Mouse (Mus musculus) embryonic fibroblast, embryonic 13.5 days (primary cell): Measurements from ENCODE around the gene Gm1673. TPM values are rescaled to one million over a fixed set of nuclear protein-coding genes. Genes with fewer than 3 reads are reported as not detected.

ENCODE experiments used
- H3K27ac ChIP-seq: 2 replicates; pipeline ENCODE4 v1.5.1; 2012; ENCODE audit warnings: low read length, control low read depth, inconsistent platforms; ENCODE audit not compliant: insufficient read depth
- H3K4me1 ChIP-seq: 2 replicates; pipeline ENCODE4 v1.6.1; 2011; ENCODE audit warnings: low read length; ENCODE audit not compliant: control insufficient read depth, insufficient read depth
- H3K4me3 ChIP-seq: 2 replicates; pipeline ENCODE4 v1.5.1; 2011; ENCODE audit warnings: mild to moderate bottlenecking, control low read depth, low read length; ENCODE audit not compliant: insufficient read depth
- CTCF ChIP-seq: IDR thresholded peaks from 2 replicates; pipeline ENCODE4 v1.5.1; 2011; ENCODE audit warnings: mild to moderate bottlenecking, control low read depth, low read length, moderate library complexity, borderline replicate concordance; ENCODE audit not compliant: insufficient read depth
- POLR2A ChIP-seq: IDR thresholded peaks from 2 replicates; pipeline ENCODE4 v1.6.1; 2011; ENCODE audit warnings: low read depth, mild to moderate bottlenecking, control low read depth, low read length, moderate library complexity
- polyA plus RNA-seq: library from polyadenylated mRNA; stranded (reverse); fragments of >200 nt; gene quantifications from 2 replicates; pipeline ENCODE4 v1.2.4, GENCODE M21; 2011; ENCODE audit warnings: low read depth; ENCODE audit not compliant: missing spikeins, insufficient read length

The Gm1673 gene
- polyA plus RNA-seq, 1 experiment, result 15.7 TPM

DNA sequence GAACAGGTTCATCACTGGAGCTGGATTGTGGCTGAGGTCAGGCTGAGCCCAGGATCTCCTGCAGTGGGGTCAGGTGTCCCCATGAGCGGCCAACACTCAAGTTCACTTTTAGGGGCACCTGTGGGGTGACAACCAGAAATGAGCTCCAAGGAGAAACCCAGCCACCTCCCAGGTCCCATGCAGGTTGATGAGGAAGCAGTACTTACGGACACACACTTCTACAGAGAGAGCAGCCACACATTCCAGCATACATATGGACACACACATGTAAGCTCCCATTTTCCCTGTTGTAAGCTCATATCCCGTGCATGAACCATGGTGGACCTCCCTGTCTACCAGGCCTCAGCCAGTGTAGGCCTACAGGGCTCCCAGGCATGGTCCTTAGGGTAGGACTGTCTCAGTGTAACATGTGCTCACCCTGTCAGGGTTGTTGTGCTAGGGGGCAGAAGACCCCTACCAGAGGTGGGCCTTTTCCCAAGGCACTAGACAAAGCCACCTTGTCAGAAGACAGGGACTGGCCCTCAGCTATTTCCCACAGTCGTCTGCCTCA is 24.2 kb downstream of the Gm1673 start:
- no peak overlapping the region for H3K27ac ChIP-seq
- TF ChIP-seq POLR2A (no peak), CTCF (no peak)
- H3K4me3 ChIP-seq, result no peak overlapping the region
- H3K4me1 ChIP-seq, result no peaks in the 10 kb centered on the region

DNA sequence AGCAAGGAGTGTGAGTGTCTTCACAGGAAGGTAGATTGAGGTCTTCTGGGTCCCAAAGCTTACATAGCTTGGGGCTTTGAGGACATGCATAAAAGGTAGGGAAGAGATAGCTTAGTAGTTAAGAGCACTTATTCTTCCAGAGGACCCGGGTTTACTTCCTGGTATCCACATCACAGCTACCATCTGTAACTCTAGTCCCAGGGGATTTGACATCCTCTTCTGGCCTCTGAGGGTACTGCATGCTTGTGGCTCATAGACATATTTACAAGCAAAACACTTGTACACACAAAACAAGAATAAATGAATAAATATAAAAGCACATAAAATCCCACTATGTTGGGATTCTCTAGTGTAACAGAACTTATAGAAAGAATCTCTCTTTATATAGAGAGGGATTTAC is 31.4 kb downstream of the Gm1673 start:
- TF ChIP-seq POLR2A, result no peak
- TF ChIP-seq CTCF, result no peak
- H3K4me1 ChIP-seq, result no peaks in the 10 kb centered on the region
- no peak overlapping the region for H3K4me3 ChIP-seq
- no peak overlapping the region for H3K27ac ChIP-seq

DNA sequence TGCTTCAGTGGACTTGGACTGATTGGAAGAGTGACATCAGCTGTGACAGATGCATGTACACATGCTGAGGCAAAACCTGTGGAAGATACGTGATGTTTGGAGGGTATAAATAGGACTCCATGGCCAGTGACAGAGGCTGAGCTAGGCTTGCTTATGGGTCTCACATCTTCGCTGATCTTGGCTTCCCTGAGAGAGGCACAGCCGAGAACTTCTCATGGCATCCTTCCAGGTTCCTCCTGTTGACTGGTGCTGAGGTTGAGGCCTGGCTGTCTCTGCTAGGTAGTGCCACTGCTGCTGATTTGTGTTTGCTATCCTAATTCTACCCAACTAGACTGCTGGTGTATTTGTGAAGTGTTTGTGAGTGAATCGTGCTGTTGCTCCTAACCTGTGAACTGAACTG is 35.7 kb downstream of the Gm1673 start:
- H3K27ac ChIP-seq, result no peak overlapping the region
- H3K4me3 ChIP-seq, result no peak overlapping the region
- H3K4me1 ChIP-seq, result no peaks in the 10 kb centered on the region
- TF ChIP-seq CTCF, result no peak
- TF ChIP-seq POLR2A, result no peak

DNA sequence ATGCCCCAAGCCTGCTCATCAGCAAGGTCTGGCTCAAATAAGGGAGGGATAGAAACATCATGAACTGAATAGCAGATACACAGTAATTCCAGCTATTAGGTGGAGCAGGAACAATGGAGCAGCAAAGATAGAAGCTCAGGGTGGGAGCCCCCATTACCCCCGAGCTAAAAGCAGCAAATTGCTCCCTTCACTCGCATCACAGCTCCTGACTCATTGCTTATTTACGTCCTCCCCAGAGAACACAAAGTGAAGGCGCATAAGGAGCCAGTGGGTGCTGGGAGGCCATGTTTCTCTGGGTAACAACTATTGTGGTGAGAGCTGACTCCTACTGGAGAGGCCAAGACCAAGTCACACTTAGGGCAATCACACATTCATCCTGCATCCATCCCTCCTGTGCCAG is 46.9 kb downstream of the Gm1673 start:
- TF ChIP-seq POLR2A (no peak), CTCF (no peak)
- H3K27ac ChIP-seq, result no peak overlapping the region
- peaks cover 5% of the 10 kb centered on the region; the same call in 1 of the 2 replicates for H3K4me1 ChIP-seq
- H3K4me3 ChIP-seq, result no peak overlapping the region

DNA sequence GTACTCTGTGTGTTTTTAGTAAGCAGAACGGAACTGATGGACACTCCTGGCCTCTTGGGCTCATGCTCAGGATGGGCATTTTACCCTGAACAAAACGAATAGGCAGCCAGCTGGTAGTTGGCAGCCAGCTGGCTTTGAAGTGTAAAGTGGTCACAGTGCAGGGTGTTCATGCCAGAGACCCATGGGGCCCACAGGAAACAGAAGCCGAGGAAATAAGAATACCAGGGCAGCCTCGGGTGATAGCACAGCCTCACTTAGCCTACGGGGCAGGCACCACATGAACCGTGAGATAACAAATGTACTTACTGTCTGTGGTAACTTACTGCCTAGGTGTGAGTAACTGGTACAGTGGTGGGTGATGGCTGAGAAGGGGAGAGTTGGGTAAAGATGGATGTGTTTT is 47.8 kb downstream of the Gm1673 start:
- H3K4me1 ChIP-seq, result peaks cover 5% of the 10 kb centered on the region; the same call in 1 of the 2 replicates
- H3K4me3 ChIP-seq, result no peak overlapping the region
- H3K27ac ChIP-seq, result no peak overlapping the region
- TF ChIP-seq POLR2A (no peak), CTCF (no peak)

DNA sequence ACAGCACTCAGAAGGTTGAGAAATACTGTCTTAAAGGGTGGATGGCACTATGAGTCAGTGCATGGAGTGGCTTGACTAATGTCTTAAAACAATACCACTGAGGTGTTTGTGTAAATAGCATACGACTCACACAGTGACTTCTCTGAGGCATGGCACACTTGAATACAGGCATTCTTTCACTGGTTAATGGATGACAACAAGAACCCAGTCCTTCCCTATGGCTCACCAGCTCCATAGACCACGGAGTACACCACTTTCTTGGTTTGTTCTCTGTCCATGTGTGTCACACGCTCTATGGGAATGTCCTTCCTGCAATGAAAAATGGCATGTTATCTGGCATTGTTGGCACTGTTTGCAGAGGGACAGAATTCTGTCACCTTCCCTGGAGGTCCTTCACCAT is 49.3 kb downstream of the Gm1673 start:
- H3K4me3 ChIP-seq, result no peak overlapping the region
- peaks cover 5% of the 10 kb centered on the region; the same call in 1 of the 2 replicates for H3K4me1 ChIP-seq
- TF ChIP-seq CTCF, result no peak
- no peak for TF ChIP-seq POLR2A
- no peak overlapping the region for H3K27ac ChIP-seq

Other genes with a start within 250 kb of the Gm1673 start
- 27.0 and 27.2 TPM in 2 replicates for gene Letm1, start 200.6 kb upstream of the Gm1673 start, polyA plus RNA-seq
- gene Nsd2, start 162.7 kb upstream of the Gm1673 start, polyA plus RNA-seq, result 63.8 and 103 TPM in 2 replicates
- 19.2 and 22.0 TPM in 2 replicates for gene Nelfa, start 47.0 kb upstream of the Gm1673 start, polyA plus RNA-seq
- 0.12 and 0.32 TPM in 2 replicates for gene Nat8l, start 12.6 kb downstream of the Gm1673 start, polyA plus RNA-seq
- 0.48 and 0.61 TPM in 2 replicates for gene Poln, start 186.0 kb downstream of the Gm1673 start, polyA plus RNA-seq
- gene Haus3, start 186.1 kb downstream of the Gm1673 start, polyA plus RNA-seq, result 19.3 and 31.2 TPM in 2 replicates
- 67.2 and 69.7 TPM in 2 replicates for gene Mxd4, start 204.3 kb downstream of the Gm1673 start, polyA plus RNA-seq